Mouse (Mus musculus) forebrain, embryonic 11.5 days (tissue): ENCODE measurements around the gene Slfn3. TPM values are rescaled to one million over a fixed set of nuclear protein-coding genes. Genes with fewer than 3 reads are reported as not detected.
"Not testable (repeated sequence)": the region's sequence is repeated elsewhere in the genome, so short reads cannot be mapped to it uniquely, and the experiment has no call there.

Experiments used
- ATAC-seq: fragments of 200-750 bp; cut with Nextera tagmentation; replicated peaks from 2 replicates; pipeline ENCODE4 v1.8.0; 2017; ENCODE audit warnings: moderate TSS enrichment; ENCODE audit not compliant: low FRiP score
- DNase-seq: peaks from one replicate; pipeline ENCODE4 v3.0.0-alpha.2; 2017; ENCODE audit warnings: low spot score
- H3K27ac ChIP-seq: fragments of 300-500 bp; sonication (generic); 2 replicates; pipeline ENCODE4 v1.5.1; 2014; ENCODE audit warnings: low read depth, low read length
- H3K27me3 ChIP-seq: fragments of 300-500 bp; sonication (generic); 2 replicates; pipeline ENCODE4 v1.6.1; 2014; ENCODE audit warnings: mild to moderate bottlenecking, low read length, mixed read lengths; ENCODE audit not compliant: control insufficient read depth, insufficient read depth
- H3K36me3 ChIP-seq: fragments of 300-500 bp; sonication (generic); 2 replicates; pipeline ENCODE4 v1.6.1; 2014; ENCODE audit warnings: mild to moderate bottlenecking, low read length, moderate library complexity, mixed read lengths; ENCODE audit not compliant: control insufficient read depth, insufficient read depth
- H3K4me1 ChIP-seq: fragments of 300-500 bp; sonication (generic); replicated peaks from 2 replicates; pipeline ENCODE4 v1.6.1; 2014; ENCODE audit warnings: low read length, mixed read lengths; ENCODE audit not compliant: control insufficient read depth, insufficient read depth
- H3K4me2 ChIP-seq: fragments of 300-500 bp; sonication (generic); 2 replicates; pipeline ENCODE4 v1.6.1; 2014; ENCODE audit warnings: low read depth, mild to moderate bottlenecking, low read length, moderate library complexity, mixed read lengths; ENCODE audit not compliant: severe bottlenecking
- H3K4me3 ChIP-seq: fragments of 300-500 bp; sonication (generic); 2 replicates; pipeline ENCODE4 v1.5.1; 2014; ENCODE audit warnings: low read depth, low read length
- H3K9ac ChIP-seq: fragments of 300-500 bp; sonication (generic); 2 replicates; pipeline ENCODE4 v1.6.1; 2014; ENCODE audit warnings: low read length
- H3K9me3 ChIP-seq: fragments of 300-500 bp; sonication (generic); 2 replicates; pipeline ENCODE4 v1.6.1; 2016; ENCODE audit warnings: low read length, mixed read lengths; ENCODE audit not compliant: control insufficient read depth
- WGBS: fragments of 180-500 bp; shearing (Covaris S2); extraction: QIAGEN DNeasy Blood & Tissue Kit; methylation state at CpG from one replicate; pipeline ENCODE4 v1.1.7; 2014; 5-methylcytosine and 5-hydroxymethylcytosine counted together
- polyA plus RNA-seq: library from polyadenylated mRNA; unstranded; fragments of >200 nt; fragmentation: Nextera tagmentation; extraction: Ambion mirVana; gene quantifications from 2 replicates; pipeline ENCODE4 v1.2.1, GENCODE M21; 2014

Slfn3 gene
- polyA plus RNA-seq, 1 experiment from 2014 or later: 0.52 TPM

GRCm38 (mm10) chr11:83239811-83240210, 48.7 kb downstream of the Slfn3 start:
- 30% methylated on average over 2 of the region's 2 CpGs for WGBS
- Histone ChIP-seq H3K36me3 (no peaks in the 10 kb centered on the region), H3K27ac (no peak overlapping the region), H3K4me1 (no peaks in the 10 kb centered on the region), H3K9me3 (no peaks in the 10 kb centered on the region), H3K4me2 (no peak overlapping the region), H3K9ac (no peak overlapping the region), H3K4me3 (no peak overlapping the region), H3K27me3 (no peaks in the 10 kb centered on the region)
- ATAC-seq: no peak
- no peak for DNase-seq

GRCm38 (mm10) chr11:83257211-83257610, 66.1 kb downstream of the Slfn3 start:
- H3K9ac ChIP-seq, H3K4me2 ChIP-seq, H3K4me1 ChIP-seq, H3K4me3 ChIP-seq, H3K27me3 ChIP-seq, H3K9me3 ChIP-seq, H3K27ac ChIP-seq, ATAC-seq, DNase-seq, H3K36me3 ChIP-seq: not testable (repeated sequence)
- WGBS: 80% methylated on average over 5 of the region's 5 CpGs

GRCm38 (mm10) chr11:83262673-83263072, 71.5 kb downstream of the Slfn3 start:
- ATAC-seq: no peak
- Histone ChIP-seq H3K27ac (no peak overlapping the region), H3K4me1 (no peaks in the 10 kb centered on the region), H3K36me3 (no peaks in the 10 kb centered on the region), H3K9ac (no peak overlapping the region), H3K4me3 (no peak overlapping the region), H3K27me3 (no peaks in the 10 kb centered on the region), H3K4me2 (no peak overlapping the region), H3K9me3 (no peaks in the 10 kb centered on the region)
- WGBS: 91% methylated on average over 1 of the region's 1 CpGs
- DNase-seq: no peak

GRCm38 (mm10) chr11:83263146-83263545, 72.0 kb downstream of the Slfn3 start:
- no peak overlapping the region for H3K9ac ChIP-seq
- no peak overlapping the region for H3K4me3 ChIP-seq
- ATAC-seq (no peak), DNase-seq (no peak)
- no peak overlapping the region for H3K4me2 ChIP-seq
- H3K4me1 ChIP-seq: no peaks in the 10 kb centered on the region
- 60% methylated on average over 3 of the region's 3 CpGs for WGBS
- H3K36me3 ChIP-seq: no peaks in the 10 kb centered on the region
- no peaks in the 10 kb centered on the region for H3K27me3 ChIP-seq
- H3K27ac ChIP-seq: no peak overlapping the region
- H3K9me3 ChIP-seq: no peaks in the 10 kb centered on the region

Other genes starting within 250 kb of the Slfn3 start
- 0.28 and 0.40 TPM in 2 replicates for gene Slfn5, start 240.0 kb upstream of the Slfn3 start, polyA plus RNA-seq
- gene Slfn9, start 199.5 kb upstream of the Slfn3 start, polyA plus RNA-seq: 9.3 and 9.8 TPM in 2 replicates
- gene Slfn8, start 170.5 kb upstream of the Slfn3 start, polyA plus RNA-seq: 0.15 and 0.16 TPM in 2 replicates
- 0.89 and 1.6 TPM in 2 replicates for gene Slfn2, start 126.2 kb upstream of the Slfn3 start, polyA plus RNA-seq
- not detected in 2 replicates for gene Slfn1, start 74.5 kb upstream of the Slfn3 start, polyA plus RNA-seq
- not detected in 2 replicates for gene Slfn4, start 16.1 kb upstream of the Slfn3 start, polyA plus RNA-seq
- 0.67 and 0.91 TPM in 2 replicates for gene Slfn14, start 95.4 kb downstream of the Slfn3 start, polyA plus RNA-seq
- gene Ap2b1, start 107.7 kb downstream of the Slfn3 start, polyA plus RNA-seq: 108 and 110 TPM in 2 replicates
- 16.0 and 16.5 TPM in 2 replicates for gene Pex12, start 111.3 kb downstream of the Slfn3 start, polyA plus RNA-seq
- gene Rasl10b, start 217.8 kb downstream of the Slfn3 start, polyA plus RNA-seq: 4.1 and 4.6 TPM in 2 replicates
- gene Gas2l2, start 238.1 kb downstream of the Slfn3 start, polyA plus RNA-seq: not detected in 2 replicates
- gene 1700020L24Rik, start 246.3 kb downstream of the Slfn3 start, polyA plus RNA-seq: 0.29 and 0.68 TPM in 2 replicates